Mouse (Mus musculus) CH12.LX (cell line): ENCODE data around the gene Gm26566. TPM values are rescaled to one million over a fixed set of nuclear protein-coding genes. Genes with fewer than 3 reads are reported as not detected.

Source experiments
- DNase-seq: peaks from one replicate; pipeline ENCODE4 v3.0.0-alpha.2; 2013; ENCODE audit errors: extremely low read depth
- H3K27ac ChIP-seq: 2 replicates; pipeline ENCODE4 v1.5.1; 2012; ENCODE audit warnings: low read depth, mild to moderate bottlenecking, control low read depth, moderate library complexity; ENCODE audit not compliant: insufficient read depth
- H3K27me3 ChIP-seq: replicated peaks from 2 replicates; pipeline ENCODE3; 2012; ENCODE audit warnings: inconsistent platforms
- H3K36me3 ChIP-seq, 2 experiments: replicated peaks in 1 of 2; 2 replicates each; pipeline versions ENCODE3 to v1.6.1; 2012; ENCODE audit warnings: inconsistent platforms in 1 of 2, low read length in 1 of 2, mild to moderate bottlenecking in 1 of 2, mixed read lengths in 1 of 2, moderate library complexity in 1 of 2; ENCODE audit not compliant: control insufficient read depth in 1 of 2, insufficient read depth in 1 of 2
- H3K4me1 ChIP-seq, 2 experiments: 2 replicates each; pipeline ENCODE4 v1.6.1; 2012; ENCODE audit warnings: inconsistent platforms in 1 of 2, moderate library complexity in 1 of 2; ENCODE audit not compliant: insufficient read depth in 2 of 2, control insufficient read depth in 1 of 2
- H3K4me2 ChIP-seq: 2 replicates; pipeline ENCODE4 v1.6.1; 2012; ENCODE audit warnings: low read depth, mild to moderate bottlenecking, control low read depth; ENCODE audit not compliant: poor library complexity, insufficient read depth, severe bottlenecking
- H3K4me3 ChIP-seq, 3 experiments: fragments of 150-350 bp in 1 of 3; sonication (generic) in 1 of 3; replicated peaks in 1 of 3; 2 replicates each; pipeline versions ENCODE3 to v1.5.1; 2011 to 2012; ENCODE audit warnings: low read depth in 2 of 3, low read length in 2 of 3, mild to moderate bottlenecking in 2 of 3, moderate library complexity in 2 of 3, control low read depth in 1 of 3, improper control_type of control experiment in 1 of 3, inconsistent platforms in 1 of 3, mixed read lengths in 1 of 3; ENCODE audit not compliant: poor library complexity in 1 of 3
- H3K79me2 ChIP-seq: replicated peaks from 2 replicates; pipeline ENCODE4 v1.6.1; 2012; ENCODE audit warnings: mild to moderate bottlenecking, moderate library complexity; ENCODE audit not compliant: control insufficient read depth, poor library complexity, insufficient read depth, severe bottlenecking; ENCODE audit errors: extremely low read depth
- H3K9ac ChIP-seq: 2 replicates; pipeline ENCODE4 v1.6.1; 2012; ENCODE audit warnings: low read depth, mild to moderate bottlenecking, control low read depth, moderate library complexity; ENCODE audit not compliant: insufficient read depth
- H3K9me3 ChIP-seq: replicated peaks from 2 replicates; pipeline ENCODE3; 2012; ENCODE audit warnings: low read length, inconsistent platforms, mixed read lengths
- BHLHE40 ChIP-seq: IDR thresholded peaks from 2 replicates; pipeline ENCODE4 v1.6.1; 2011; ENCODE audit warnings: mild to moderate bottlenecking, low read depth, low read length, improper control_type of control experiment
- EP300 ChIP-seq: IDR thresholded peaks from 2 replicates; pipeline ENCODE4 v1.6.1; 2011; ENCODE audit warnings: low read length, improper control_type of control experiment
- ETS1 ChIP-seq: conservative IDR thresholded peaks from 2 replicates; pipeline ENCODE4 v1.6.1; 2012; ENCODE audit warnings: low read depth, mild to moderate bottlenecking, inconsistent platforms, low read length, improper control_type of control experiment, moderate library complexity
- GABPA ChIP-seq: IDR thresholded peaks from 2 replicates; pipeline ENCODE4 v1.6.1; 2012; ENCODE audit warnings: low read depth, low read length, improper control_type of control experiment, inconsistent platforms; ENCODE audit not compliant: insufficient replicate concordance
- IRF4 ChIP-seq: IDR thresholded peaks from 2 replicates; pipeline ENCODE4 v1.6.1; 2014; ENCODE audit warnings: low read depth, mild to moderate bottlenecking, inconsistent platforms, low read length, improper control_type of control experiment
- JUND ChIP-seq: conservative IDR thresholded peaks from 2 replicates; pipeline ENCODE4 v1.6.1; 2011; ENCODE audit warnings: low read depth, low read length, improper control_type of control experiment
- MAX ChIP-seq: IDR thresholded peaks from 2 replicates; pipeline ENCODE4 v1.6.1; 2011; ENCODE audit warnings: low read length, improper control_type of control experiment
- MAZ ChIP-seq: IDR thresholded peaks from 2 replicates; pipeline ENCODE4 v1.6.1; 2012; ENCODE audit warnings: low read depth, mild to moderate bottlenecking, inconsistent platforms, low read length, improper control_type of control experiment, moderate library complexity
- MEF2A ChIP-seq: IDR thresholded peaks from 2 replicates; pipeline ENCODE4 v1.6.1; 2014; ENCODE audit warnings: low read depth, mild to moderate bottlenecking, inconsistent platforms, low read length, improper control_type of control experiment, borderline replicate concordance
- NRF1 ChIP-seq: IDR thresholded peaks from 2 replicates; pipeline ENCODE4 v1.6.1; 2014; ENCODE audit warnings: low read depth, mild to moderate bottlenecking, inconsistent platforms, low read length, improper control_type of control experiment, moderate library complexity
- PAX5 ChIP-seq: IDR thresholded peaks from 2 replicates; pipeline ENCODE4 v1.6.1; 2012; ENCODE audit warnings: low read length, inconsistent platforms, mixed read lengths
- POLR2AphosphoS2 ChIP-seq: IDR thresholded peaks from 2 replicates; pipeline ENCODE4 v1.6.1; 2011; ENCODE audit warnings: low read depth, low read length, improper control_type of control experiment
- RAD21 ChIP-seq: IDR thresholded peaks from 2 replicates; pipeline ENCODE4 v1.6.1; 2011; ENCODE audit warnings: low read depth, mild to moderate bottlenecking, low read length, improper control_type of control experiment, moderate library complexity
- RCOR1 ChIP-seq: conservative IDR thresholded peaks from 2 replicates; pipeline ENCODE4 v1.6.1; 2012; ENCODE audit warnings: low read depth, mild to moderate bottlenecking, inconsistent platforms, low read length, improper control_type of control experiment
- SIN3A ChIP-seq: IDR thresholded peaks from 2 replicates; pipeline ENCODE4 v1.6.1; 2012; ENCODE audit warnings: low read length, improper control_type of control experiment, inconsistent platforms
- SMC3 ChIP-seq: IDR thresholded peaks from 2 replicates; pipeline ENCODE4 v1.6.1; 2011; ENCODE audit warnings: low read depth, low read length, improper control_type of control experiment
- TCF12 ChIP-seq: IDR thresholded peaks from 2 replicates; pipeline ENCODE4 v1.6.1; 2014; ENCODE audit warnings: low read depth, mild to moderate bottlenecking, inconsistent platforms, low read length, improper control_type of control experiment
- USF1 ChIP-seq: IDR thresholded peaks from 2 replicates; pipeline ENCODE4 v1.6.1; 2014; ENCODE audit warnings: low read depth, mild to moderate bottlenecking, inconsistent platforms, low read length, improper control_type of control experiment
- USF2 ChIP-seq: conservative IDR thresholded peaks from 2 replicates; pipeline ENCODE4 v1.6.1; 2011; ENCODE audit warnings: low read depth, low read length, improper control_type of control experiment
- ZC3H11A ChIP-seq: IDR thresholded peaks from 2 replicates; pipeline ENCODE4 v1.6.1; 2012; ENCODE audit warnings: low read depth, mild to moderate bottlenecking, inconsistent platforms, low read length, improper control_type of control experiment
- ZNF384 ChIP-seq: IDR thresholded peaks from 2 replicates; pipeline ENCODE4 v1.6.1; 2012; ENCODE audit warnings: low read depth, low read length, improper control_type of control experiment, inconsistent platforms
- dilution Hi-C: fragments of 300-500 bp; cut with MboI; formaldehyde crosslinking; loops from 2 replicates; pipeline ENCODE4 v1.14.3; 2020; ENCODE audit warnings: low sequenced_read_pairs; ENCODE audit not compliant: extremely low pct_unique_long_range_greater_than_20kb, extremely low pct_ligation_motif_present
- in situ Hi-C: fragments of 300-500 bp; cut with MboI; formaldehyde crosslinking; loops from 3 replicates; pipeline ENCODE4 v1.14.3; 2019; ENCODE audit warnings: low sequenced_read_pairs, low pct_ligation_motif_present, low pct_unique_long_range_greater_than_20kb, mixed read lengths
- polyA plus RNA-seq: library from polyadenylated mRNA; unstranded; fragments of >175 nt; gene quantifications from 2 replicates; pipeline ENCODE4 v1.2.1, GENCODE M21; 2012; ENCODE audit warnings: low read depth; ENCODE audit not compliant: insufficient read length
- total RNA-seq, 2 experiments: library from RNA; depleted of rRNA; stranded (reverse); fragments of 300-350 nt in 1 of 2; fragments of >200 nt in 1 of 2; gene quantifications; 2 replicates each; pipeline ENCODE4 v1.2.3; 2012 to 2014

Gm26566 gene
- total and polyA plus RNA-seq, 3 experiments, result 0.49 to 11.9 TPM; not detected in 1

DNA sequence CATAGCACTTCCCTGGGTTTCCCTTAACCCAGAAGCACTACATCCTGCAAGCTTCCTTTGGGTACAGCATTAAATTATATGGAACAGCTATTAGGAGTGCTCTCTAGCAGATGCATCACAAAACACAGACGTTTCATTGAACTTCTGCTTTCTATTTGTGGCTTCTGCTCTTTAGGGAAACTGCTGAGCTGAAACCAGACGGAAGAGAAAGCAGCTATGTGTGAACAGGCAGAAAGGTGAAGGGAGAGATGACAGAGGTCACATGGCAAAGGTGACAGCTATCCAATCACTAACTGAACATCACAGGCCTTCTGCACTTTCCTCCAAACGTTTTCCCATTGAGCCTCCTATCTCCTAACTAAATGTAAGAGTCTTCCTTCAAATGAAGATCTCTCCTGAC lies 15.7 kb upstream of the Gm26566 start:
- Histone ChIP-seq H3K4me3 (no peak overlapping the region), H3K9ac (no peak overlapping the region), H3K27me3 (no peaks in the 10 kb centered on the region), H3K79me2 (no peaks in the 10 kb centered on the region), H3K9me3 (no peaks in the 10 kb centered on the region), H3K4me1 (peaks cover 5 to 48% of the 10 kb centered on the region in 2 experiments), H3K27ac (no peak overlapping the region), H3K4me2 (no peak overlapping the region), H3K36me3 (peaks cover 0 to 2% of the 10 kb centered on the region in 2 experiments)
- dilution Hi-C loops (no loop called here), in situ Hi-C loops (no loop called here)
- peak; percentile 66 for DNase-seq
- TF ChIP-seq BHLHE40 (peak; percentile 46; the same call in 1 of the 2 replicates), USF1 (peak; percentile 24; the same call in 1 of the 2 replicates), TCF12 (no peak), USF2 (peak; percentile 56), GABPA (no peak), SMC3 (no peak), NRF1 (no peak), ZC3H11A (no peak), RCOR1 (no peak), ZNF384 (0 out of 2 replicates have a peak, but pooled peaks have one; percentile 5), MAX (peak; percentile 47; the same call in 1 of the 2 replicates), MAZ (no peak), ETS1 (peak; percentile 54), JUND (no peak), MEF2A (peak; percentile 86; the same call in 1 of the 2 replicates), SIN3A (no peak), EP300 (peak; percentile 69), PAX5 (no peak), POLR2AphosphoS2 (no peak)

DNA sequence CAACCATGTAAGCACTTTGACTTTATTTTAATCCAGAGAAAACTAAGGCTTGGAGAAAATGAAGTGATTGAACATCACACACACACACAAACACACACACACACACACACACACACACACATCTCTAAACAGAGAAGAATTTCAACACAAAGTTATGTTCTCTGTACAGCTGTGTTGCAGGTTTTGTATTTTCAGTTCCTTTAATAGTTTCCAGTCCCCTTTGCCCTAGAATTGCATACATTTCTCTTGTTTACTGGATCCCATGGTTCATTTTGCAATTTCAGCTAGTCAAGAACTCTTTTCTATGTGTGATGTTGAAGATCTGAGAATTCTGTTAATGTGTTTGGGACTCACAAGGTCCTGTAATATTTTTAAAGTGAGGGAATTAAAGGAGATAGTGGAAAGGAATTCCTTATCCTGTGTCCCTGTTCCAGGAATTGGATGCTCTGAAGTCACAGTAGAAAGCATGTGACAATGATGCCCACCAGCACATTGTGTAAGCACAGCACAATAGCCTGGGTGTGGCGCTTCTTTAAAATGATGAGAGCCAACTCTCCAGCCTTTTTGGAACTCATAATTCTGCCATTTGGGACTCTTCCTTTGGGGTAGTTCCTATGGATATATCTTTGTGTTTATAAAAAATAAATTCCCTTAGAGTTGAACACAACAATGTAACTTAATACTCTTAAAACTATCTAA lies 14.3 kb upstream of the Gm26566 start:
- Histone ChIP-seq H3K4me1 (peaks cover 2 to 34% of the 10 kb centered on the region in 2 experiments; a peak in 3 of 4 replicates), H3K27me3 (no peaks in the 10 kb centered on the region), H3K4me2 (no peak overlapping the region), H3K4me3 (no peak overlapping the region), H3K27ac (no peak overlapping the region)
- dilution Hi-C loops, result no loop called here
- in situ Hi-C loops, result no loop called here
- no peak for DNase-seq
- 0 out of 2 replicates have a peak, but pooled peaks have one; percentile 30 for TF ChIP-seq IRF4
- TF ChIP-seq RAD21, result no peak
- 0 out of 2 replicates have a peak, but pooled peaks have one; percentile 23 for TF ChIP-seq MEF2A
- peak; percentile 61 for TF ChIP-seq EP300
- TF ChIP-seq, all 38 proteins: peak for 3
- no peaks in the 10 kb centered on the region for H3K9me3 ChIP-seq
- H3K79me2 ChIP-seq, result no peaks in the 10 kb centered on the region
- no peak overlapping the region for H3K9ac ChIP-seq
- H3K36me3 ChIP-seq, result peaks cover 0 to 2% of the 10 kb centered on the region in 2 experiments
